Comparison of ENCODE assay signal across 28 mouse cellular contexts in genomic region chr2:48545072-48545471, GRCm38 (mm10).
"Had no signal": no experiment of that assay in that cellular context is flagged by ENCODE, and none has a peak within 500 bp of the region (broad histone marks: within the 10 kb centered on the region; RNA-seq: fewer than 3 reads in every experiment).

No protein-coding gene starts in this region.

- H3K36me3 ChIP-seq: heart, embryonic 13.5 days; heart, embryonic 15.5 days; hindbrain, embryonic 10.5 days; hindbrain, embryonic 12.5 days; intestine, embryonic 15.5 days; limb, embryonic 10.5 days; limb, embryonic 12.5 days; liver, embryonic 13.5 days; liver, embryonic 15.5 days had no signal

- H3K4me3 ChIP-seq: heart, adult 2 months; heart, embryonic 13.5 days; heart, embryonic 15.5 days; hindbrain, embryonic 10.5 days; hindbrain, embryonic 12.5 days; intestine, embryonic 15.5 days; layer of hippocampus, adult 2 months; left cerebral cortex, adult 2 months; limb, embryonic 10.5 days; limb, embryonic 12.5 days; liver, embryonic 13.5 days; liver, embryonic 15.5 days had no signal

- H3K9me3 ChIP-seq: heart, embryonic 13.5 days; heart, embryonic 15.5 days; hindbrain, embryonic 10.5 days; hindbrain, embryonic 12.5 days; intestine, embryonic 15.5 days; limb, embryonic 10.5 days; limb, embryonic 12.5 days; liver, embryonic 13.5 days; liver, embryonic 15.5 days had no signal

- DNase-seq: gastrocnemius, postnatal 14 days; gastrocnemius, postnatal 36 days; heart, adult 11 months; heart, adult 2 months; heart, postnatal 14 days; heart, postnatal 4 days; kidney, adult 18-20 months; kidney, adult 8-10 months; kidney, postnatal 10 days; kidney, postnatal 25 days; kidney, postnatal 4 days; liver; liver, embryonic 13.5 days had no signal

- H3K9ac ChIP-seq: heart, embryonic 13.5 days; heart, embryonic 15.5 days; hindbrain, embryonic 12.5 days; hindbrain, embryonic 14.5 days; intestine, embryonic 15.5 days; limb, embryonic 12.5 days; liver, embryonic 13.5 days; liver, embryonic 15.5 days had no signal

- H3K27me3 ChIP-seq: heart, embryonic 13.5 days; heart, embryonic 15.5 days; hindbrain, embryonic 12.5 days; intestine, embryonic 15.5 days; limb, embryonic 12.5 days; liver, embryonic 13.5 days; liver, embryonic 15.5 days had no signal

- ATAC-seq: hindbrain, embryonic 16.5 days; inflammation-experienced regulatory T-cells, adult 6 months had no signal

- H3K4me1 ChIP-seq: heart, embryonic 13.5 days; heart, embryonic 15.5 days; hindbrain, embryonic 12.5 days; intestine, embryonic 15.5 days; limb, embryonic 10.5 days; limb, embryonic 12.5 days; liver, embryonic 13.5 days; liver, embryonic 15.5 days had no signal

- H3K4me2 ChIP-seq: heart, embryonic 11.5 days; heart, embryonic 13.5 days; heart, embryonic 15.5 days; hindbrain, embryonic 12.5 days; hindbrain, embryonic 14.5 days; intestine, embryonic 15.5 days; limb, embryonic 12.5 days; liver, embryonic 11.5 days; liver, embryonic 13.5 days; liver, embryonic 15.5 days had no signal

- H3K27ac ChIP-seq: heart, adult 2 months; heart, embryonic 13.5 days; heart, embryonic 15.5 days; hindbrain, embryonic 10.5 days; hindbrain, embryonic 12.5 days; hindbrain, embryonic 14.5 days; intestine, embryonic 15.5 days; layer of hippocampus, adult 2 months; left cerebral cortex, adult 2 months; limb, embryonic 10.5 days; limb, embryonic 12.5 days; liver, embryonic 13.5 days; liver, embryonic 15.5 days had no signal
